Mouse (Mus musculus) cortical plate, adult 2 months (tissue): ENCODE measurements around the gene Akap7.

ENCODE experiments used
- CTCF ChIP-seq: fragments of 200-500 bp; IDR thresholded peaks from 2 replicates; pipeline ENCODE4 v1.5.1; 2011; ENCODE audit warnings: mild to moderate bottlenecking, control low read depth, low read length; ENCODE audit not compliant: insufficient read depth; ENCODE audit errors: extremely low read depth
- POLR2A ChIP-seq: fragments of 200-500 bp; IDR thresholded peaks from 2 replicates; pipeline ENCODE4 v1.6.1; 2011; ENCODE audit warnings: mild to moderate bottlenecking, low read length, control low read depth; ENCODE audit not compliant: insufficient read depth; ENCODE audit errors: extremely low read depth

GRCm38 (mm10) chr10:25219901-25220495, 87.7 kb downstream of the Akap7 start:
- TF ChIP-seq CTCF (no peak), POLR2A (no peak)
